Comparison of ENCODE assay signal across 18 mouse cellular contexts in genomic region chr2:36224153-36224552, GRCm38 (mm10).
"Had no signal": no experiment of that assay in that cellular context is flagged by ENCODE, and none has a peak within 500 bp of the region (broad histone marks: within the 10 kb centered on the region; RNA-seq: fewer than 3 reads in every experiment).

No protein-coding gene starts in this region.

- H3K4me1 ChIP-seq: hindbrain, embryonic 15.5 days; kidney, embryonic 15.5 days; liver, embryonic 13.5 days; midbrain, embryonic 15.5 days; neural tube, embryonic 13.5 days had no signal

- DNase-seq: kidney, adult 18-20 months; kidney, postnatal 36 days; layer of hippocampus, adult 9-11 months; layer of hippocampus, postnatal 36 days; liver; liver, embryonic 13.5 days; liver, postnatal 0 days; right cerebral cortex, postnatal 14 days; thymus, adult 2 months; thymus, postnatal 25 days had no signal

- H3K27ac ChIP-seq: hindbrain, embryonic 15.5 days; kidney, embryonic 15.5 days; limb, embryonic 12.5 days; liver, embryonic 13.5 days; macrophage; midbrain, embryonic 15.5 days; neural tube, embryonic 13.5 days had no signal

- H3K9me3 ChIP-seq: hindbrain, embryonic 15.5 days; kidney, embryonic 15.5 days; limb, embryonic 12.5 days; liver, embryonic 13.5 days; megakaryocyte, embryonic 14.5 days; midbrain, embryonic 15.5 days; neural tube, embryonic 13.5 days had no signal

- H3K27me3 ChIP-seq: kidney, embryonic 15.5 days; megakaryocyte, embryonic 14.5 days had no signal

- H3K36me3 ChIP-seq: hindbrain, embryonic 15.5 days; kidney, embryonic 15.5 days; limb, embryonic 12.5 days; liver, embryonic 13.5 days; midbrain, embryonic 15.5 days; neural tube, embryonic 13.5 days had no signal

- H3K4me2 ChIP-seq: hindbrain, embryonic 15.5 days; kidney, embryonic 15.5 days; limb, embryonic 12.5 days; liver, embryonic 13.5 days; midbrain, embryonic 11.5 days; midbrain, embryonic 15.5 days; neural tube, embryonic 13.5 days had no signal

- ATAC-seq: liver, postnatal 0 days; midbrain, embryonic 15.5 days had no signal

- H3K9ac ChIP-seq: hindbrain, embryonic 15.5 days; kidney, embryonic 15.5 days; limb, embryonic 12.5 days; liver, embryonic 13.5 days; liver, postnatal 0 days; midbrain, embryonic 15.5 days; neural tube, embryonic 13.5 days had no signal

- H3K4me3 ChIP-seq: hindbrain, embryonic 15.5 days; kidney, embryonic 15.5 days; limb, embryonic 12.5 days; liver, embryonic 13.5 days; megakaryocyte, embryonic 14.5 days; midbrain, embryonic 15.5 days; neural tube, embryonic 13.5 days had no signal
